ENCODE assay signal across 8 mouse cellular contexts in genomic region chr5:69557404-69557935, GRCm38 (mm10). TPM values are rescaled to one million over a fixed set of nuclear protein-coding genes. Genes with fewer than 3 reads are reported as not detected.
A peak's percentile ranks its signal among the peaks of the same experiment; 100 is the strongest.
DNase-seq lines count a peak whose midpoint lies in the region; ATAC-seq and TF ChIP-seq lines count a peak whose summit lies in the region.

No protein-coding gene starts in this region.

- WGBS in kidney, embryonic 16.5 days = 11% methylated on average over 16 of the region's 16 CpGs
- WGBS in hindbrain, embryonic 12.5 days = 12% methylated on average over 16 of the region's 16 CpGs

- peak overlapping the region; percentile 92 for H3K4me3 ChIP-seq in kidney, embryonic 16.5 days (ENCODE audit: low read length)
- peak overlapping the region; percentile 89 to 92 for H3K4me3 ChIP-seq in ES-E14 (ENCODE audit: insufficient read depth in 1 of 2, low read depth in 1 of 2, low read length in 2 of 2, poor library complexity in 1 of 2, severe bottlenecking in 1 of 2)
- peak overlapping the region; percentile 93 for H3K4me3 ChIP-seq in hindbrain, embryonic 12.5 days

- H3K27me3 ChIP-seq in kidney, embryonic 16.5 days (ENCODE audit: insufficient read depth, low read length) = no peaks in the 10 kb centered on the region
- no peaks in the 10 kb centered on the region for H3K27me3 ChIP-seq in hindbrain, embryonic 12.5 days

- H3K4me2 ChIP-seq in kidney, embryonic 16.5 days (replicated peaks; ENCODE audit: low read depth, low read length) = peak overlapping the region; percentile 62
- peak overlapping the region; percentile 55 for H3K4me2 ChIP-seq in hindbrain, embryonic 12.5 days (replicated peaks)

- no peaks in the 10 kb centered on the region for H3K9me3 ChIP-seq in kidney, embryonic 16.5 days (ENCODE audit: low read length)
- H3K9me3 ChIP-seq in ES-E14 (ENCODE audit: control insufficient read depth, insufficient read depth, low read depth, low read length) = no peaks in the 10 kb centered on the region
- H3K9me3 ChIP-seq in hindbrain, embryonic 12.5 days (replicated peaks) = no peaks in the 10 kb centered on the region

- H3K4me1 ChIP-seq in kidney, embryonic 16.5 days (ENCODE audit: insufficient read depth, low read length) = peaks cover 5% of the 10 kb centered on the region
- H3K4me1 ChIP-seq in ES-E14 (ENCODE audit: control insufficient read depth in 2 of 2, insufficient read depth in 2 of 2, low read length in 2 of 2, poor library complexity in 1 of 2) = no peaks in the 10 kb centered on the region; a peak in 1 of 4 replicates
- H3K4me1 ChIP-seq in hindbrain, embryonic 12.5 days = peaks cover 2% of the 10 kb centered on the region; the same call in 1 of the 2 replicates

- no peak overlapping the region; the same call in 1 of the 2 replicates for H3K27ac ChIP-seq in kidney, embryonic 16.5 days (ENCODE audit: low read length)
- H3K27ac ChIP-seq in ES-E14 (ENCODE audit: insufficient read depth, low read depth, low read length, poor library complexity, severe bottlenecking) = no peak overlapping the region
- peak overlapping the region; percentile 88 for H3K27ac ChIP-seq in hindbrain, embryonic 12.5 days

- DNase-seq in kidney, adult 9 months = no peak
- peak; percentile 15 for DNase-seq in ES-E14 (ENCODE audit: low read depth, low spot score)
- no peak for DNase-seq in urinary bladder, adult 18-20 months (ENCODE audit: low spot score in 2 of 2)
- no peak for DNase-seq in gastrocnemius, postnatal 25 days

- in situ Hi-C loops in ES-E14 (cut with MboI; ENCODE audit: low sequenced_read_pairs in 2 of 2, unreplicated experiment in 2 of 2) = no loop called here

- peaks cover 16% of the 10 kb centered on the region; the same call in 1 of the 2 replicates for H3K36me3 ChIP-seq in kidney, embryonic 16.5 days (ENCODE audit: insufficient read depth, low read length)
- H3K36me3 ChIP-seq in ES-E14 (ENCODE audit: control insufficient read depth, insufficient read depth, low read length, poor library complexity, severe bottlenecking) = peaks cover 3% of the 10 kb centered on the region
- H3K36me3 ChIP-seq in hindbrain, embryonic 12.5 days = peaks cover 13% of the 10 kb centered on the region

- peak overlapping the region; percentile 97 for H3K9ac ChIP-seq in kidney, embryonic 16.5 days (replicated peaks; ENCODE audit: low read length)
- peak overlapping the region; percentile 88 for H3K9ac ChIP-seq in ES-E14 (ENCODE audit: insufficient read depth, low read depth, low read length, poor library complexity, severe bottlenecking)
- peak overlapping the region; percentile 92 for H3K9ac ChIP-seq in hindbrain, embryonic 12.5 days

- ATAC-seq in kidney, embryonic 16.5 days (ENCODE audit: low FRiP score, low TSS enrichment) = peak; percentile 9; the same call in 1 of the 2 replicates
- peak; percentile 36 for ATAC-seq in common myeloid progenitor, adult 5-6 weeks (replicated peaks; ENCODE audit: low read depth, poor library complexity, severe bottlenecking)
- ATAC-seq in hindbrain, embryonic 12.5 days (ENCODE audit: low FRiP score) = peak; percentile 2; the same call in 1 of the 2 replicates
- ATAC-seq in megakaryocyte progenitor cell, adult 5-6 weeks (replicated peaks; ENCODE audit: poor library complexity) = peak; percentile 56

TF ChIP-seq in ES-E14, 5 proteins besides CTCF, POLR2A, EP300 and RAD21:
- TF ChIP-seq ZNF384 (IDR thresholded peaks at IDR 0.05; ENCODE audit: low read depth, low read length) = no peak
- no peak for TF ChIP-seq ZC3H11A (IDR thresholded peaks at IDR 0.05; ENCODE audit: borderline replicate concordance, low read depth, low read length)
- no peak for TF ChIP-seq HCFC1 (IDR thresholded peaks at IDR 0.05; ENCODE audit: borderline replicate concordance, insufficient read depth, low read length)
- TF ChIP-seq MAFK (IDR thresholded peaks at IDR 0.05; ENCODE audit: insufficient read depth, low read depth, low read length) = no peak
- TF ChIP-seq CHD2 (IDR thresholded peaks at IDR 0.05; ENCODE audit: low read depth, low read length) = no peak

RNA-seq across cellular contexts. Expression of gene Guf1, which starts 0.7 kb away (rescaled TPM):
- 42.1 and 50.8 TPM in 2 replicates for polyA plus RNA-seq in kidney, embryonic 16.5 days (2015; fragmentation: Nextera tagmentation; extraction: Ambion mirVana)
- 17.5 and 18.3 TPM in 2 replicates for total RNA-seq in ES-E14 (2012; rRNA removed)
- 37.5 and 47.5 TPM in 2 replicates for total RNA-seq in common myeloid progenitor, adult 5-6 weeks (2017)
- polyA plus RNA-seq in hindbrain, embryonic 12.5 days (2016; fragmentation: Nextera tagmentation; extraction: Ambion mirVana) = 60.5 and 61.4 TPM in 2 replicates
- total RNA-seq in megakaryocyte progenitor cell, adult 5-6 weeks (2015) = 34.2 and 36.7 TPM in 2 replicates
- total RNA-seq in megakaryocyte progenitor cell, adult 5-6 weeks (2017) = 34.1 and 50.1 TPM in 2 replicates
- 10 to 100 TPM; 19.5 to 20.0 TPM for total RNA-seq in gastrocnemius, postnatal 25 days (2021)

RNA-seq across cellular contexts. Expression of gene Yipf7, which starts 15.0 kb away (rescaled TPM):
- polyA plus RNA-seq in kidney, embryonic 16.5 days (2015; fragmentation: Nextera tagmentation; extraction: Ambion mirVana) = 0.53 TPM in 1 of 2 replicates, not detected in the other
- total RNA-seq in ES-E14 (2012; rRNA removed) = 0.40 and 0.58 TPM in 2 replicates
- not detected in 2 replicates for total RNA-seq in common myeloid progenitor, adult 5-6 weeks (2017)
- polyA plus RNA-seq in hindbrain, embryonic 12.5 days (2016; fragmentation: Nextera tagmentation; extraction: Ambion mirVana) = 0.17 TPM in 1 of 2 replicates, not detected in the other
- not detected in 2 replicates for total RNA-seq in megakaryocyte progenitor cell, adult 5-6 weeks (2015)
- total RNA-seq in megakaryocyte progenitor cell, adult 5-6 weeks (2017) = not detected in 2 replicates
- 100 to 1,000 TPM; 108 to 119 TPM for total RNA-seq in gastrocnemius, postnatal 25 days (2021)

RNA-seq across cellular contexts. Expression of gene Gnpda2, which starts 34.7 kb away (rescaled TPM):
- polyA plus RNA-seq in kidney, embryonic 16.5 days (2015; fragmentation: Nextera tagmentation; extraction: Ambion mirVana) = 40.7 and 43.9 TPM in 2 replicates
- 7.4 and 10.7 TPM in 2 replicates for total RNA-seq in ES-E14 (2012; rRNA removed)
- 30.5 and 34.5 TPM in 2 replicates for total RNA-seq in common myeloid progenitor, adult 5-6 weeks (2017)
- polyA plus RNA-seq in hindbrain, embryonic 12.5 days (2016; fragmentation: Nextera tagmentation; extraction: Ambion mirVana) = 34.6 and 34.9 TPM in 2 replicates
- total RNA-seq in megakaryocyte progenitor cell, adult 5-6 weeks (2015) = 20.6 and 23.2 TPM in 2 replicates
- total RNA-seq in megakaryocyte progenitor cell, adult 5-6 weeks (2017) = 14.0 and 15.4 TPM in 2 replicates
- total RNA-seq in gastrocnemius, postnatal 25 days (2021) = 1 to 10 TPM; 4.7 to 4.8 TPM

Comparison
In these comparisons a context has a peak if more than half of its experiments do, and no peak if none do; other contexts are left out.
1. ATAC-seq: peak in every context shown above with its lines; median percentile 56 in megakaryocyte progenitor cell, adult 5-6 weeks; 36 in common myeloid progenitor, adult 5-6 weeks; 9 in kidney, embryonic 16.5 days; 2 in hindbrain, embryonic 12.5 days.
2. RNA of gene Yipf7, which starts 15.0 kb away (total RNA-seq): 108 to 119 TPM in gastrocnemius, postnatal 25 days; 0.40 to 0.58 TPM in ES-E14, not detected in common myeloid progenitor, adult 5-6 weeks and not detected in megakaryocyte progenitor cell, adult 5-6 weeks; every median in the first group is over 10 times any median in the second.
3. Peak in every context shown above with its lines, with median percentiles within 50 percentile points of each other: H3K4me3 ChIP-seq and H3K9ac ChIP-seq.